Mouse (Mus musculus): ENCODE results near the gene Sema3d.

DNA sequence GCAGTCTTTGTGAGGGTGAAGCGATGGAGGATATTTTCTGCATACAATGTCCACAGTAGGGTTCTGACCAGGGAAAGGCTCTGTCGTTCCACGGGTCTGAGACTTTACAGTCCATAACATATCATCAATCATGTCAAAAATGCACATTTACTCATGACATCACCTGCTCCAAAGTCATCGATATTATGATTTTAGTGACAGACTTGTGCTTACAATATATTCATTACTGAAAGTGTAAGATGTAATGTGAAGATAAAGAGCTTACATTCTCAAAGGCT is 92.4 kb downstream of the Sema3d start:
- TF ChIP-seq CTCF (IDR thresholded peaks at IDR 0.05; ENCODE audit: control insufficient read depth, insufficient read depth, insufficient read length) (no peak), MAX (IDR thresholded peaks at IDR 0.05) (no peak)
